Comparison of ENCODE assay signal across 27 mouse cellular contexts in genomic region chr11:113009376-113009775, GRCm38 (mm10).
DNase-seq lines count a peak whose midpoint lies in the region; ATAC-seq and TF ChIP-seq lines count a peak whose summit lies in the region.
"Had no signal": no experiment of that assay in that cellular context is flagged by ENCODE, and none has a peak within 500 bp of the region (broad histone marks: within the 10 kb centered on the region; RNA-seq: fewer than 3 reads in every experiment).

No protein-coding gene starts in this region.

- intact Hi-C loops in left cerebral cortex, postnatal 36 days (cut with DNase I) = no loop called here

- H3K9ac ChIP-seq in midbrain, embryonic 16.5 days (ENCODE audit: low read depth, low read length) = no peak overlapping the region
- H3K9ac ChIP-seq: embryonic facial prominence, embryonic 15.5 days; hindbrain, embryonic 13.5 days; limb, embryonic 13.5 days; midbrain, embryonic 12.5 days; neural tube, embryonic 13.5 days had no signal

- H3K4me1 ChIP-seq in midbrain, embryonic 10.5 days = no peaks in the 10 kb centered on the region
- H3K4me1 ChIP-seq in midbrain, embryonic 16.5 days (ENCODE audit: control insufficient read depth, insufficient read depth, low read length) = no peaks in the 10 kb centered on the region; the same call in 1 of the 2 replicates
- no peaks in the 10 kb centered on the region for H3K4me1 ChIP-seq in thymus, adult 2 months (replicated peaks; ENCODE audit: control insufficient read depth, insufficient read depth, low read length)

- no peak for ATAC-seq in midbrain, embryonic 16.5 days
- ATAC-seq: forebrain, embryonic 14.5 days; intestine, embryonic 16.5 days had no signal

- no peaks in the 10 kb centered on the region; the same call in 1 of the 2 replicates for H3K27me3 ChIP-seq in midbrain, embryonic 10.5 days (ENCODE audit: low read depth, poor library complexity, severe bottlenecking)
- no peaks in the 10 kb centered on the region for H3K27me3 ChIP-seq in midbrain, embryonic 16.5 days (ENCODE audit: control insufficient read depth, insufficient read depth, low read depth, low read length)
- no peaks in the 10 kb centered on the region for H3K27me3 ChIP-seq in thymus, adult 2 months (ENCODE audit: control insufficient read depth, insufficient read depth, low read length)
- H3K27me3 ChIP-seq: embryonic facial prominence, embryonic 15.5 days; hindbrain, embryonic 13.5 days; midbrain, embryonic 12.5 days; neural tube, embryonic 13.5 days had no signal

- TF ChIP-seq POLR2A in thymus, adult 2 months (IDR thresholded peaks at IDR 0.05; ENCODE audit: control insufficient read depth, extremely low read depth, insufficient read depth, low read length, poor library complexity) = no peak

- no peak overlapping the region for H3K4me3 ChIP-seq in midbrain, embryonic 10.5 days
- H3K4me3 ChIP-seq in midbrain, embryonic 16.5 days (ENCODE audit: low read depth, low read length) = no peak overlapping the region
- no peak overlapping the region for H3K4me3 ChIP-seq in thymus, adult 2 months (ENCODE audit: control insufficient read depth, insufficient read depth, low read length)
- H3K4me3 ChIP-seq: embryonic facial prominence, embryonic 10.5 days; embryonic facial prominence, embryonic 15.5 days; heart, embryonic 10.5 days; hindbrain, embryonic 13.5 days; limb, embryonic 13.5 days; midbrain, embryonic 12.5 days; neural tube, embryonic 13.5 days had no signal

- peak overlapping the region; percentile 33; the same call in 1 of the 2 replicates for H3K27ac ChIP-seq in midbrain, embryonic 10.5 days (replicated peaks)
- no peak overlapping the region for H3K27ac ChIP-seq in midbrain, embryonic 16.5 days (ENCODE audit: low read length)
- no peak overlapping the region for H3K27ac ChIP-seq in thymus, adult 2 months (ENCODE audit: control insufficient read depth, insufficient read depth, low read length)
- H3K27ac ChIP-seq: embryonic facial prominence, embryonic 15.5 days; heart, embryonic 10.5 days; hindbrain, embryonic 13.5 days; kidney, postnatal 0 days; limb, embryonic 13.5 days; midbrain, embryonic 12.5 days; neural tube, embryonic 13.5 days had no signal

- H3K4me2 ChIP-seq in midbrain, embryonic 16.5 days (ENCODE audit: low read length) = no peak overlapping the region
- H3K4me2 ChIP-seq: embryonic facial prominence, embryonic 15.5 days; hindbrain, embryonic 13.5 days; limb, embryonic 13.5 days; liver, embryonic 11.5 days; midbrain, embryonic 12.5 days; neural tube, embryonic 13.5 days had no signal

- no peaks in the 10 kb centered on the region for H3K9me3 ChIP-seq in midbrain, embryonic 10.5 days (replicated peaks)
- H3K9me3 ChIP-seq in midbrain, embryonic 16.5 days (replicated peaks; ENCODE audit: control insufficient read depth, low read length, poor library complexity, severe bottlenecking) = no peaks in the 10 kb centered on the region; the same call in 1 of the 2 replicates
- H3K9me3 ChIP-seq: embryonic facial prominence, embryonic 10.5 days; embryonic facial prominence, embryonic 15.5 days; heart, embryonic 10.5 days; hindbrain, embryonic 13.5 days; limb, embryonic 13.5 days; midbrain, embryonic 12.5 days; neural tube, embryonic 13.5 days had no signal

- H3K36me3 ChIP-seq in midbrain, embryonic 10.5 days = no peaks in the 10 kb centered on the region
- no peaks in the 10 kb centered on the region for H3K36me3 ChIP-seq in midbrain, embryonic 16.5 days (ENCODE audit: control insufficient read depth, insufficient read depth, low read length)
- no peaks in the 10 kb centered on the region for H3K36me3 ChIP-seq in thymus, adult 2 months (ENCODE audit: control insufficient read depth, insufficient read depth, low read length)
- H3K36me3 ChIP-seq: embryonic facial prominence, embryonic 10.5 days; embryonic facial prominence, embryonic 15.5 days; heart, embryonic 10.5 days; hindbrain, embryonic 13.5 days; limb, embryonic 13.5 days; midbrain, embryonic 12.5 days; neural tube, embryonic 13.5 days had no signal

- TF ChIP-seq CTCF in thymus, adult 2 months (IDR thresholded peaks at IDR 0.05; ENCODE audit: borderline replicate concordance, control insufficient read depth, extremely low read depth, insufficient read depth, low read length, poor library complexity) = no peak

- DNase-seq in frontal cortex, adult 2 months (ENCODE audit: extremely low spot score in 1 of 2, low spot score in 1 of 2) = peak; percentile 41 to 66
- DNase-seq in frontal cortex, postnatal 14 days (ENCODE audit: low spot score in 2 of 2) = no peak
- no peak for DNase-seq in midbrain, embryonic 10.5 days (ENCODE audit: low spot score)
- DNase-seq in brain, adult 2 months (ENCODE audit: low read depth, low spot score) = peak; percentile 61
- peak; percentile 37 to 52 for DNase-seq in left cerebral cortex, postnatal 36 days (ENCODE audit: low spot score in 2 of 2)
- no peak for DNase-seq in thymus, adult 2 months
- DNase-seq: adrenal gland, postnatal 25 days; B cell, adult 2 months; cerebellum, adult 2 months; cerebellum, postnatal 25 days; gastrocnemius, postnatal 25 days; heart, adult 11 months; heart, postnatal 4 days; kidney, adult 8-10 months; layer of hippocampus, postnatal 36 days had no signal

- 90% methylated on average over 6 of the region's 6 CpGs for WGBS in midbrain, embryonic 10.5 days
- WGBS in midbrain, embryonic 16.5 days = 93% methylated on average over 6 of the region's 6 CpGs
- WGBS in thymus, adult 2 months = 84% methylated on average over 6 of the region's 6 CpGs

Comparison
In these comparisons a context has a peak if more than half of its experiments do, and no peak if none do; other contexts are left out.
1. DNase-seq: peak in frontal cortex, adult 2 months (2 of 2), brain, adult 2 months (single experiment) and left cerebral cortex, postnatal 36 days (2 of 2); none in frontal cortex, postnatal 14 days (0 of 2), midbrain, embryonic 10.5 days (single experiment) and thymus, adult 2 months (single experiment).